Mouse (Mus musculus) left cerebral cortex, adult 2 months (tissue): ENCODE measurements around the gene Kpna2. TPM values are rescaled to one million over a fixed set of nuclear protein-coding genes. Genes with fewer than 3 reads are reported as not detected.
"Not testable (repeated sequence)": the region's sequence is repeated elsewhere in the genome, so short reads cannot be mapped to it uniquely, and the experiment has no call there.

Source experiments
- DNase-seq, 2 experiments: peaks; one replicate each; pipeline ENCODE4 v3.0.0; 2021 to 2022; ENCODE audit warnings: low spot score in 2 of 2, mixed read lengths in 1 of 2; ENCODE audit errors: extremely low spot score in 1 of 2
- H3K27ac ChIP-seq: fragments of 200-600 bp; 2 replicates; pipeline ENCODE4 v1.8.1; 2022
- H3K4me3 ChIP-seq: fragments of 200-600 bp; 2 replicates; pipeline ENCODE4 v1.8.1; 2022
- CTCF ChIP-seq: fragments of 200-600 bp; IDR thresholded peaks from 2 replicates; pipeline ENCODE4 v1.8.1; 2022; ENCODE audit warnings: antibody characterized with exemption, mild to moderate bottlenecking, moderate library complexity
- intact Hi-C: fragments of 180-260 bp; cut with DNase I; formaldehyde crosslinking; loops from one replicate; pipeline ENCODE4 v1.15.1; 2025
- total RNA-seq, 2 experiments: library from RNA; stranded (reverse); gene quantifications; 2 replicates each; pipeline ENCODE4 v1.2.3; 2021

Gene Kpna2
- total RNA-seq, 2 experiments from 2014 or later: 20.6 to 31.7 TPM

- peak overlapping the region; percentile 93 for H3K4me3 ChIP-seq
- intact Hi-C loops: loop anchor here (1.0 to 5.0 kb wide), 2 partner anchors 12 to 213 kb away; partner anchors contain the start of genes Cep95 and Ddx5
- TF ChIP-seq CTCF: no peak
- peak overlapping the region; percentile 93 for H3K27ac ChIP-seq
- DNase-seq: no peak
These were observed 690 bp upstream of the Kpna2 start for GRCm38 (mm10) chr11:106999949-107000513.

DNA sequence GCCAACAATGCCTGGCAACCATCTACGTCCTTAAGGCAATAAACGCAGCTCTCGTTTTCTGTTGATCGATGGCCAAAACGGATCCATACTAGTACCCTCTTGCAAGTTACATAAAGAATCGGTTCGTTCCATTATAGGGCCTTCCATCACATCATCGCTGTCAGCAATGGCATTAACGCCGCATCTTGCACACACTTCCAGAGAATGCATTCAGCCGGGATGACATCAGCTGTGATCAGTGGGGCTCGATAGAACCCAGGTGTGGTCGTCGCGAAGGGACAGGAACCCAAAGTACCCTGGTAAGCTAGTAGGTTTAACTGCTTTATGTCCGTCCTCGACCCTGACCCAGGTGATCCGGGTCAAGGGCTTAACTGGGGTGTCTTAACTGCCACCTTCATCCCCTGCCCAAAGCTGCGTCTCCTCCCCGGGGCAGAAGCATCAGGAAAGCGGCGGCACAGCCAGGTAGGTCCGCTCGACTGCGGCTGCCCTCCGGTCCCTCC lies 640 bp downstream of the Kpna2 start:
- peak in 1 of 2 experiments; percentile 28 for DNase-seq
- Histone ChIP-seq H3K27ac (peak overlapping the region; percentile 79), H3K4me3 (peak overlapping the region; percentile 93)
- no peak for TF ChIP-seq CTCF
- intact Hi-C loops: loop anchor here (1.0 to 5.0 kb wide), 2 partner anchors 14 to 211 kb away; partner anchors contain the start of genes Cep95 and Ddx5

DNA sequence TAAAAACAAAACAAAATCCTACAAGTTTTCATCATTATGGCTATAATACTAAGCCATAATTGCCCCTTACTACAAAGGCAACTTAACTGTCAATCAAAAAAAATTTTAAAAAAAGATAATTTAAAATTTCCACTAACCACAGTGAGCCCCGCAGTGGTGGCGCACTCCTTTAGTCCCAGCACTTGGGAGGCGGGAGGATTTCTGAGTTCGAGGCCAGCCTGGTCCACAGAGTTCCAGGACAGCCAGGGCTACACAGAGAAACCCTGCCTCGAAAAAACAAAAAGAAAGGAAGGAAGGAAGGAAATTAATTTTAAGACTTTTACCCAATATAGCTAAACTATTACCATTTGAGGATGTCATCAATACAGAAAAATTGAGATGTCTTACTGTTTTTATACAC lies 1.4 kb downstream of the Kpna2 start:
- DNase-seq: no peak
- no peak for TF ChIP-seq CTCF
- Histone ChIP-seq H3K4me3 (peak overlapping the region; percentile 93), H3K27ac (no peak overlapping the region)
- intact Hi-C loops: loop anchor here (5.0 kb wide), 1 partner anchor 211 kb away; the partner anchor contains the start of genes Cep95 and Ddx5

- H3K27ac ChIP-seq, H3K4me3 ChIP-seq, DNase-seq: not testable (repeated sequence)
- intact Hi-C loops: loop anchor here (5.0 kb wide), 1 partner anchor 209 kb away; the partner anchor contains the start of genes Cep95 and Ddx5
These were observed 2.8 kb downstream of the Kpna2 start for GRCm38 (mm10) chr11:106996492-106996891.

- Histone ChIP-seq H3K27ac (no peak overlapping the region), H3K4me3 (no peak overlapping the region)
- TF ChIP-seq CTCF: no peak
- no peak for DNase-seq
- intact Hi-C loops: loop anchor here (5.0 kb wide), 1 partner anchor 207 kb away; the partner anchor contains the start of genes Cep95 and Ddx5
These were observed 4.9 kb downstream of the Kpna2 start for GRCm38 (mm10) chr11:106994246-106995085.

GRCm38 (mm10) chr11:106987384-106987783 lies 12.0 kb downstream of the Kpna2 start:
- TF ChIP-seq CTCF: no peak
- intact Hi-C loops: no loop called here
- Histone ChIP-seq H3K27ac (no peak overlapping the region), H3K4me3 (no peak overlapping the region)
- no peak for DNase-seq

DNA sequence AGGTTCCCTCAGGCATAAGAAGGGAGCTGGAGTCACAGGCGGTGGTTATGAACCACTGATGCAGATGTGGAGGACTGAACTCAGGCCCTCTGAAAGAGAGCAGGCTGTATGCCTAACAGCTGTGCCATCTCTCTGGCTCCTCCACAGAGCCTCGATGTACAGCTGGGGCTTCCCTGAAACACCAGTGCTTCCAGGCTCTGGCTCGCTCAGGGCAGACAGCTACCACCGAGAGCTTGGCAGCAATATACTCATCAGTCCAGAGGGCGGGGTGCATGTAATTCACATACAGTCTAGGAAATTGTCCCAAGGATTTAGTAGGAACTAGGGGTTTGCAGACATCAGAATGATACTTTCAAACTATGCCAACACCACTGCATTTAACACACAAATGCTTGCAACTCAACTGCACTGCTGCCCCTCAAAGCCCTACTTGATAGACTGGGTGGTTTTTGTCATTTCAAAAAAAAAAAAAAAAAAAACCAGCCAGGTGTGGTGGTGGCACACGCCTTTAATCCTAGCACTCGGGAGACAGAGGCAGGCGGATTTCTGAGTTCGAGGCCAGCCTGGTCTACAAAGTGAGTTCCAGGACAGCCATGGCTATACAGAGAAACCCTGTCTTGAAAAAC lies 13.2 kb downstream of the Kpna2 start:
- intact Hi-C loops, H3K4me3 ChIP-seq, H3K27ac ChIP-seq, DNase-seq: not testable (repeated sequence)

- TF ChIP-seq CTCF: no peak
- no peak for DNase-seq
- no peak overlapping the region for H3K27ac ChIP-seq
- intact Hi-C loops: no loop called here
- H3K4me3 ChIP-seq: no peak overlapping the region
These were observed 17.0 kb downstream of the Kpna2 start for GRCm38 (mm10) chr11:106982351-106982750.

DNA sequence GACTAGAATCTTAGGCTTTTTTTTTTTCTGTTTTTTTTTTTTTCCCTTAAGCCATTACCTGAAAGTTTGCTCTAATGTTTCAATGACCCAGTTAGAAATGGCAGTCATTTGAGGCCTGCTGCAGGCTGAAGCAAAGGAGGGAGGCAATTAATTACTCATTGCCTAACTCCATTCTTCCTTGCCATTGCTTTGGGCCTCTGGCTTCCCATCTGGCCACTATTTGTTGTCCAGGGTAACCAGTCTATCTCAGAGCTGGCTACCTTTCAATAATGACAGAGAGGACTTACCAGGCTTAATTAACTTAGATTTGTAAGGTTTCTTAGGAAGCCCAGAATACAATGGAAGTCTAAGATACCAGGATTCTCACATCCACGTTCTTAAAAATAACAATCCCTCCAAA lies 17.6 kb downstream of the Kpna2 start:
- intact Hi-C loops: loop anchor here (2.0 kb wide), 1 partner anchor 129 kb away; no protein-coding TSS in a partner anchor

DNA sequence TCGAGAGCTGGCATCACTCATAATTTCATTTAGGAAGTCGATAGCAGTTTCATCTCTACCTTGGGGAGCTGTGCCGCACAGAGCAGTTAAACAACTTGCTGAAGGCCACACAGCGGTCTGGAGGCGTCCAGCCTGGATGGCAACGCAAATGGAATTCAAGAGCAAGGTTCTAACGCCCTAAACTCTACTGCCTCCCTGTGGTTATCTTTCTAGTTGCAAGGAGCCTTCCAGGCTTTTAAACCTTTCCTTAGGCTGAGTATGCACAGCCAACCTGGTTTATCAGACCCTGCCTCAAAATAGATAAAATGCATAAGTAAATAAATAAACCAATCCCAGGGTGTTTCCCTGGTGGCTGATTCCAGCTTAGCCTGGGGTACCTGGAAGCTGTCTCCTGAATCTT lies 18.9 kb downstream of the Kpna2 start:
- intact Hi-C loops: loop anchor here (2.0 kb wide), 1 partner anchor 128 kb away; no protein-coding TSS in a partner anchor
- peak; percentile 42 to 53 for DNase-seq
- Histone ChIP-seq H3K27ac (no peak overlapping the region), H3K4me3 (no peak overlapping the region)
- TF ChIP-seq CTCF: peak; percentile 86

More for the DNA sequence above, 17.6 kb downstream of the Kpna2 start:
- Histone ChIP-seq H3K27ac (no peak overlapping the region), H3K4me3 (no peak overlapping the region)
- DNase-seq: no peak
- no peak for TF ChIP-seq CTCF

DNA sequence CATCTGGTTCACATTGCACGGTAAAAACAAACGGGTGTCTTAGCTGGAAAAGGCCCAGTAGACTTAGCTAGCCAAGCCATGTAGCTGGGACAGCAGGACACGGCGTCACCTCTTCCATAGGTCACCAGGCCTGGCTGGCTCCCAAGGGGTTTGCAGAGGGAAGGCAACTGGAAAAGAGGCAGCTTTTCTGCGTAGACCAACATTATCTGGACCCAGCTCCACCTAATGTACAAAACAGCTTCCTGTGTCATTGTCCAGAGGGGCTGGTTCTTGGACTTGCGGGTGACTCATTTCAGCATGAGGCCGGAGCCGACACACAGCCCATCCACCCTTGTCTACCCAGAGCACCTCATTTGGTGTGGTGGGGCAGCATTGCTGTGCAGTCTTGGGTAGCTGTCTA lies 23.1 kb downstream of the Kpna2 start:
- TF ChIP-seq CTCF: no peak
- DNase-seq: no peak
- Histone ChIP-seq H3K4me3 (no peak overlapping the region), H3K27ac (no peak overlapping the region)
- intact Hi-C loops: no loop called here
